Mouse (Mus musculus): ENCODE measurements around the gene Ube2k. TPM values are rescaled to one million over a fixed set of nuclear protein-coding genes. Genes with fewer than 3 reads are reported as not detected.
"Not testable (repeated sequence)": the region's sequence is repeated elsewhere in the genome, so short reads cannot be mapped to it uniquely, and the experiment has no call there.

Ube2k gene
- total RNA-seq, 2 experiments from 2014 or later, result 62.5 to 66.3 TPM

GRCm38 (mm10) chr5:65535457-65536067 is 1.5 kb upstream of the Ube2k start:
- peak; percentile 9 to 26 for DNase-seq
- intact Hi-C loops (cut with DNase I), result loop anchor here (2.0 to 10.0 kb wide), 5 partner anchors 43 to 229 kb away; partner anchors contain the start of genes Gm43552, N4bp2 and Ugdh

GRCm38 (mm10) chr5:65536068-65536465 is 966 bp upstream of the Ube2k start:
- intact Hi-C loops (cut with DNase I), result loop anchor here (2.0 to 10.0 kb wide), 5 partner anchors 43 to 229 kb away; partner anchors contain the start of genes Gm43552, N4bp2 and Ugdh
- not testable (repeated sequence) for DNase-seq

- intact Hi-C loops (cut with DNase I), result loop anchor here (2.0 to 10.0 kb wide), 5 partner anchors 45 to 227 kb away; partner anchors contain the start of genes Gm43552, N4bp2 and Ugdh
- peak in 1 of 2 experiments; percentile 62 for DNase-seq
These were observed 513 bp downstream of the Ube2k start for GRCm38 (mm10) chr5:65537420-65538071.

GRCm38 (mm10) chr5:65538121-65538520 is 1.1 kb downstream of the Ube2k start:
- intact Hi-C loops (cut with DNase I), result loop anchor here (5.0 to 10.0 kb wide), 3 partner anchors 84 to 227 kb away; partner anchors contain the start of genes N4bp2 and Ugdh
- DNase-seq, result no peak

- intact Hi-C loops (cut with DNase I), result loop anchor here (5.0 to 10.0 kb wide), 3 partner anchors 83 to 226 kb away; partner anchors contain the start of genes N4bp2 and Ugdh
- DNase-seq, result no peak
These were observed 1.8 kb downstream of the Ube2k start for GRCm38 (mm10) chr5:65538829-65539228.

- intact Hi-C loops (cut with DNase I), result loop anchor here (5.0 to 10.0 kb wide), 3 partner anchors 83 to 225 kb away; partner anchors contain the start of genes N4bp2 and Ugdh
- DNase-seq, result no peak
These were observed 2.8 kb downstream of the Ube2k start for GRCm38 (mm10) chr5:65539786-65540185.

- DNase-seq, result no peak
- intact Hi-C loops (cut with DNase I), result no loop called here
These were observed 4.9 kb downstream of the Ube2k start for GRCm38 (mm10) chr5:65541889-65542288.

- intact Hi-C loops (cut with DNase I), result no loop called here
- no peak for DNase-seq
These were observed 6.5 kb downstream of the Ube2k start for GRCm38 (mm10) chr5:65543491-65543890.

- no peak for DNase-seq
- intact Hi-C loops (cut with DNase I), result no loop called here
These were observed 7.6 kb downstream of the Ube2k start for GRCm38 (mm10) chr5:65544616-65545015.

GRCm38 (mm10) chr5:65549677-65550076 is 12.6 kb downstream of the Ube2k start:
- DNase-seq, result no peak
- intact Hi-C loops (cut with DNase I), result no loop called here

GRCm38 (mm10) chr5:65557109-65557508 is 20.1 kb downstream of the Ube2k start:
- DNase-seq, result no peak
- intact Hi-C loops (cut with DNase I), result no loop called here

- intact Hi-C loops (cut with DNase I), result no loop called here
- no peak for DNase-seq
These were observed 24.3 kb downstream of the Ube2k start for GRCm38 (mm10) chr5:65561125-65561893.

GRCm38 (mm10) chr5:65565486-65565885 is 28.5 kb downstream of the Ube2k start:
- DNase-seq, result no peak
- intact Hi-C loops (cut with DNase I), result no loop called here

GRCm38 (mm10) chr5:65574876-65575275 is 37.8 kb downstream of the Ube2k start:
- DNase-seq, result no peak
- intact Hi-C loops (cut with DNase I), result no loop called here

GRCm38 (mm10) chr5:65575896-65576295 is 38.9 kb downstream of the Ube2k start:
- intact Hi-C loops (cut with DNase I), result no loop called here
- DNase-seq, result no peak

- no peak for DNase-seq
- intact Hi-C loops (cut with DNase I), result no loop called here
These were observed 41.5 kb downstream of the Ube2k start for GRCm38 (mm10) chr5:65578545-65578944.

GRCm38 (mm10) chr5:65586291-65586690 is 49.3 kb downstream of the Ube2k start:
- no peak for DNase-seq
- intact Hi-C loops (cut with DNase I), result no loop called here

- intact Hi-C loops (cut with DNase I), result no loop called here
- DNase-seq, result no peak
These were observed 53.2 kb downstream of the Ube2k start for GRCm38 (mm10) chr5:65590199-65590598.

- intact Hi-C loops (cut with DNase I), result no loop called here
- no peak for DNase-seq
These were observed 55.4 kb downstream of the Ube2k start for GRCm38 (mm10) chr5:65592421-65592820.

GRCm38 (mm10) chr5:65599681-65600080 is 62.6 kb downstream of the Ube2k start:
- DNase-seq, result no peak
- intact Hi-C loops (cut with DNase I), result no loop called here

GRCm38 (mm10) chr5:65606820-65607219 is 69.8 kb downstream of the Ube2k start:
- intact Hi-C loops (cut with DNase I), result no loop called here
- no peak for DNase-seq
